Mouse (Mus musculus) left cerebral cortex, adult 2 months (tissue): Measurements from ENCODE around the gene Gprc5d. TPM values are rescaled to one million over a fixed set of nuclear protein-coding genes. Genes with fewer than 3 reads are reported as not detected.
A peak's percentile ranks its signal among the peaks of the same experiment; 100 is the strongest.

Source experiments
- DNase-seq, 2 experiments: peaks; one replicate each; pipeline ENCODE4 v3.0.0; 2021 to 2022; ENCODE audit warnings: low spot score in 2 of 2, mixed read lengths in 1 of 2; ENCODE audit errors: extremely low spot score in 1 of 2
- H3K27ac ChIP-seq: fragments of 200-600 bp; 2 replicates; pipeline ENCODE4 v1.8.1; 2022
- H3K4me3 ChIP-seq: fragments of 200-600 bp; 2 replicates; pipeline ENCODE4 v1.8.1; 2022
- CTCF ChIP-seq: fragments of 200-600 bp; IDR thresholded peaks from 2 replicates; pipeline ENCODE4 v1.8.1; 2022; ENCODE audit warnings: antibody characterized with exemption, mild to moderate bottlenecking, moderate library complexity
- intact Hi-C: fragments of 180-260 bp; cut with DNase I; formaldehyde crosslinking; loops from one replicate; pipeline ENCODE4 v1.15.1; 2025
- long read RNA-seq, 2 experiments: library from polyadenylated mRNA; stranded (forward); transcript quantifications; one replicate each; pipeline ENCODE4 v2.0.0; 2021; ENCODE audit warnings: borderline mapping rate in 2 of 2
- total RNA-seq, 2 experiments: library from RNA; stranded (reverse); gene quantifications; 2 replicates each; pipeline ENCODE4 v1.2.3; 2021

The Gprc5d gene
- total RNA-seq, result under 1 TPM in 1 of 2 experiments, not detected in 1; 0.26 TPM
- long read RNA-seq, experiment 1, result 0 reads
- long read RNA-seq, experiment 2, result 0 reads

- Histone ChIP-seq H3K27ac (no peak within 1 kb of the TSS), H3K4me3 (no peak within 1 kb of the TSS)
- no peak for TF ChIP-seq CTCF
- DNase-seq, result no peak
- intact Hi-C loops, result no loop called here
These were observed at the start of gene Gprc5d for GRCm38 (mm10) chr6:135118183-135118582. Gene Gprc5d (minus strand): TSS chr6:135118283.

- intact Hi-C loops, result no loop called here
- no peak overlapping the region for H3K4me3 ChIP-seq
- TF ChIP-seq CTCF, result no peak
- H3K27ac ChIP-seq, result no peak overlapping the region; the same call in 1 of the 2 replicates
- DNase-seq, result no peak
These were observed 48.6 kb upstream of the Gprc5d start for GRCm38 (mm10) chr6:135166712-135167111.

- no peak for DNase-seq
- H3K27ac ChIP-seq, result no peak overlapping the region
These were observed 48.2 kb upstream of the Gprc5d start for GRCm38 (mm10) chr6:135166262-135166661.

GRCm38 (mm10) chr6:135165706-135166105, 47.6 kb upstream of the Gprc5d start:
- no peak overlapping the region for H3K4me3 ChIP-seq
- H3K27ac ChIP-seq, result no peak overlapping the region
- no peak for TF ChIP-seq CTCF
- DNase-seq, result no peak
- intact Hi-C loops, result no loop called here

More at GRCm38 (mm10) chr6:135166262-135166661, 48.2 kb upstream of the Gprc5d start:
- no peak overlapping the region for H3K4me3 ChIP-seq
- TF ChIP-seq CTCF, result no peak
- intact Hi-C loops, result no loop called here

- Histone ChIP-seq H3K4me3 (no peak overlapping the region), H3K27ac (no peak overlapping the region)
- intact Hi-C loops, result no loop called here
- DNase-seq, result no peak
- no peak for TF ChIP-seq CTCF
These were observed 47.1 kb upstream of the Gprc5d start for GRCm38 (mm10) chr6:135165191-135165590.

GRCm38 (mm10) chr6:135162861-135163260, 44.8 kb upstream of the Gprc5d start:
- H3K4me3 ChIP-seq, result no peak overlapping the region
- no peak for DNase-seq
- intact Hi-C loops, result no loop called here
- TF ChIP-seq CTCF, result no peak
- H3K27ac ChIP-seq, result no peak overlapping the region

- no peak overlapping the region for H3K27ac ChIP-seq
- TF ChIP-seq CTCF, result no peak
- no peak overlapping the region for H3K4me3 ChIP-seq
These were observed 44.2 kb upstream of the Gprc5d start for GRCm38 (mm10) chr6:135162311-135162710.

GRCm38 (mm10) chr6:135161356-135161755, 43.3 kb upstream of the Gprc5d start:
- intact Hi-C loops, result no loop called here

More at GRCm38 (mm10) chr6:135162311-135162710, 44.2 kb upstream of the Gprc5d start:
- no peak for DNase-seq
- intact Hi-C loops, result no loop called here

GRCm38 (mm10) chr6:135158509-135158908, 40.4 kb upstream of the Gprc5d start:
- no peak for DNase-seq
- Histone ChIP-seq H3K4me3 (no peak overlapping the region), H3K27ac (no peak overlapping the region)
- no peak for TF ChIP-seq CTCF
- intact Hi-C loops, result no loop called here

More at GRCm38 (mm10) chr6:135161356-135161755, 43.3 kb upstream of the Gprc5d start:
- Histone ChIP-seq H3K4me3 (no peak overlapping the region), H3K27ac (no peak overlapping the region)
- no peak for TF ChIP-seq CTCF
- DNase-seq, result no peak

- no peak overlapping the region for H3K4me3 ChIP-seq
- H3K27ac ChIP-seq, result no peak overlapping the region
- no peak for TF ChIP-seq CTCF
- no peak for DNase-seq
- intact Hi-C loops, result no loop called here
These were observed 39.4 kb upstream of the Gprc5d start for GRCm38 (mm10) chr6:135157496-135157895.

GRCm38 (mm10) chr6:135156597-135156996, 38.5 kb upstream of the Gprc5d start:
- no peak for DNase-seq
- Histone ChIP-seq H3K27ac (no peak overlapping the region), H3K4me3 (no peak overlapping the region)
- intact Hi-C loops, result no loop called here
- no peak for TF ChIP-seq CTCF

GRCm38 (mm10) chr6:135153719-135154118, 35.6 kb upstream of the Gprc5d start:
- DNase-seq, result peak in 1 of 2 experiments; percentile 55
- intact Hi-C loops, result loop anchor here (5.0 kb wide), 1 partner anchor 79 kb away; no protein-coding TSS in a partner anchor
- no peak for TF ChIP-seq CTCF
- Histone ChIP-seq H3K4me3 (no peak overlapping the region), H3K27ac (peak overlapping the region; percentile 61; the same call in 1 of the 2 replicates)

GRCm38 (mm10) chr6:135150311-135150710, 32.2 kb upstream of the Gprc5d start:
- TF ChIP-seq CTCF, result peak; percentile 56
- intact Hi-C loops, result loop anchor here (2.0 to 5.0 kb wide), 2 partner anchors 48 to 82 kb away; partner anchors contain the start of gene Hebp1
- no peak overlapping the region for H3K4me3 ChIP-seq
- no peak overlapping the region for H3K27ac ChIP-seq
- no peak for DNase-seq
